Mouse (Mus musculus): Measurements from ENCODE around the gene Zfp467.

DNA sequence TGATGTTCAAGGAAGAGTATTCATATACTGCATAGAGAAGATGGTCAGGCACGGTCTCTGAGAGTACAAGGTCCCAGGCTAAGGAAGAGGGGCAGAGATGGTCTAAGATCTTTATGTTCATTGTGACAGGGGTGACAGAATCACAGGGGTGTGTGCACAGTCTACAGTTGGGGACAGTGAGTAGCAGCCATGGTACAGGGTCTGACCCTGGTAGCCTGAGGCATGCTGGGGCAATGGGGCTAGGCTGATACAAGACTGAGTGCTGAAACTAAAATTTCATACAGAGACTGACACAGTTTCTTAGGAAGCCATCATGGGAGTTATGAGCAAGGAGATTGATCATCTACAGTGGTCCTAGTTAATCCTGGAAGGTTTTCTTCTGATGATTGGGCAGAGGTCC is 48.9 kb downstream of the Zfp467 start:
- TF ChIP-seq POLR2A (IDR thresholded peaks at IDR 0.05; ENCODE audit: borderline replicate concordance, extremely low read depth, insufficient read depth, insufficient read length, poor library complexity, severe bottlenecking) (no peak), CTCF (IDR thresholded peaks at IDR 0.05; ENCODE audit: borderline replicate concordance, extremely low read depth, insufficient read depth, insufficient read length) (no peak)

All from brain, embryonic 14.5 days (tissue).